Mouse (Mus musculus) heart, adult 2 months (tissue): ENCODE measurements around the gene Gpr180. TPM values are rescaled to one million over a fixed set of nuclear protein-coding genes. Genes with fewer than 3 reads are reported as not detected.

Experiments
- DNase-seq, 2 experiments: peaks; one replicate each; pipeline ENCODE4 v3.0.0; 2021
- H3K27ac ChIP-seq: fragments of 200-600 bp; 2 replicates; pipeline ENCODE4 v1.8.1; 2022
- H3K27me3 ChIP-seq: fragments of 200-500 bp; 2 replicates; pipeline ENCODE4 v1.6.1; 2012; ENCODE audit warnings: mild to moderate bottlenecking, low read length, inconsistent platforms, mixed read lengths; ENCODE audit not compliant: control insufficient read depth, insufficient read depth
- H3K36me3 ChIP-seq: fragments of 200-500 bp; 2 replicates; pipeline ENCODE4 v1.6.1; 2012; ENCODE audit warnings: low read length, inconsistent platforms; ENCODE audit not compliant: control insufficient read depth, insufficient read depth
- H3K4me1 ChIP-seq: fragments of 200-500 bp; 2 replicates; pipeline ENCODE4 v1.6.1; 2011; ENCODE audit warnings: low read length; ENCODE audit not compliant: control insufficient read depth, insufficient read depth
- H3K4me3 ChIP-seq: fragments of 200-600 bp; 2 replicates; pipeline ENCODE4 v1.8.1; 2022
- H3K79me2 ChIP-seq: fragments of 200-500 bp; replicated peaks from 2 replicates; pipeline ENCODE4 v1.6.1; 2012; ENCODE audit warnings: mild to moderate bottlenecking, inconsistent platforms, low read length, moderate library complexity, mixed read lengths; ENCODE audit not compliant: control insufficient read depth, insufficient read depth
- H3K9ac ChIP-seq: fragments of 200-500 bp; 2 replicates; pipeline ENCODE4 v1.6.1; 2012; ENCODE audit warnings: low read depth, mild to moderate bottlenecking, control low read depth, inconsistent platforms, low read length, mixed read lengths
- CTCF ChIP-seq: fragments of 200-600 bp; IDR thresholded peaks from 2 replicates; pipeline ENCODE4 v1.8.1; 2022; ENCODE audit warnings: antibody characterized with exemption, mild to moderate bottlenecking, moderate library complexity
- EP300 ChIP-seq: fragments of 200-500 bp; IDR thresholded peaks from 2 replicates; pipeline ENCODE4 v1.6.1; 2011; ENCODE audit warnings: low read depth, low read length, control low read depth; ENCODE audit not compliant: insufficient read depth
- POLR2A ChIP-seq: fragments of 200-500 bp; IDR thresholded peaks from 2 replicates; pipeline ENCODE4 v1.6.1; 2011; ENCODE audit warnings: mild to moderate bottlenecking, low read depth, low read length, control low read depth; ENCODE audit not compliant: insufficient read depth
- WGBS: fragments of 180-500 bp; shearing (Covaris S2); methylation state at CpG from one replicate; pipeline ENCODE4 v1.1.7; 2018; 5-methylcytosine and 5-hydroxymethylcytosine counted together
- intact Hi-C: fragments of 180-260 bp; cut with DNase I; formaldehyde crosslinking; loops from one replicate; pipeline ENCODE4 v1.15.1; 2025
- long read RNA-seq: library from polyadenylated mRNA; stranded (forward); transcript quantifications from one replicate; pipeline ENCODE4 v2.0.0, GENCODE M21; 2021
- polyA plus RNA-seq: library from polyadenylated mRNA; depleted of rRNA; stranded (reverse); fragments of >200 nt; gene quantifications from 2 replicates; pipeline ENCODE4 v1.2.3, GENCODE M21; 2012; rRNA removed
- total RNA-seq, 2 experiments: library from RNA; stranded (reverse); gene quantifications; 2 replicates each; pipeline ENCODE4 v1.2.3; 2021

Gpr180 gene
- total RNA-seq: 10 to 100 TPM; 19.9 TPM
- 25.8 and 35.2 TPM in 2 replicates for polyA plus RNA-seq
- long read RNA-seq, transcript Gpr180-201 (9 exons, 1,875 nt): major isoform, 27 of 39 reads
- long read RNA-seq, partial matches to known transcripts: 7 of 39 reads
- long read RNA-seq, other reads (novel, unspliced or antisense): 5 of 39 reads

DNA sequence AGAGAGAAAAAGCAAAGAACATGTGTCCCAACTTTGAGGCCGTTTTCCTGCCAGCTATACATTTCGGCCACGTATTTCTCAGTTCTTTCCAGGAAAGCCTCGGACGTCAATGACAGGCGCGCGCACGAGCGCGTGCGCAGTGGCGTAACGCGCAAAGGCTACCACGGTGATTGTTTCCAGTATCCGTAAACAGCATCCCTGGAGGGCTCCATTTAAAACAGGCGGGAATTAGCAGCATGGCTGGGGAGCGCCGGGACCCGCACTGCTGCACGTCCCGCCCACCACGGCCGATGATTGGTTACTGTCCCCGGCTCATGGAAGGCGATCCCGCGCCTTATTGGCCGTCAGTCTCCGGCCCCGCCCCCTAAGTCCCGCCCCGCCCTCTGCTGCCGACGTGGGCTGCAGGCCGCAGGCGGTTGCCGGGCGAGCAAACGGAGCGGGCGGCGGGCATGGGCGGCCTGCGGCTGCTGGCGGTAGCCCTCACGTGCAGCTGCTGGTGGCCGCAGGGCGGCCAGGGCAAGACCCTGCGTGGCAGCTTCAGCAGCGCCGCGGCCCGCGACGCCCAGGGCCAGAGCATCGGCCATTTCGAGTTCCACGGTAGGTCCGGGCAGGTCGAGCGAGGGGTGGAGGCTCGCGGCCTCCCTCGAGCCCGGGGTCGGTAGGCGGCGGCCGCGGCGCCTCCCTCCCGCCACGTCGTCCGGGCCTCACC is at the start of gene Gpr180:
TSS of gene Gpr180 (plus strand) at position 415 of the 709 bp plus-strand sequence.
- intact Hi-C loops: no loop called here
- TF ChIP-seq CTCF (no peak), EP300 (no peak), POLR2A (peak; percentile 31; the same call in 1 of the 2 replicates)
- H3K9ac ChIP-seq: peak within 1 kb of the TSS; percentile 88
- H3K4me1 ChIP-seq: peaks cover 2% of the 10 kb centered on the region
- WGBS: under 1% methylated on average over 76 of the region's 77 CpGs
- no peaks in the 10 kb centered on the region for H3K79me2 ChIP-seq
- peak within 1 kb of the TSS; percentile 76 for H3K27ac ChIP-seq
- DNase-seq: peak; percentile 96
- peak within 1 kb of the TSS; percentile 75 for H3K4me3 ChIP-seq
- peaks cover 2% of the 10 kb centered on the region; the same call in 1 of the 2 replicates for H3K36me3 ChIP-seq
- H3K27me3 ChIP-seq: no peaks in the 10 kb centered on the region

GRCm38 (mm10) chr14:118088437-118089207 is 48.3 kb upstream of the Gpr180 start:
- DNase-seq: no peak
- intact Hi-C loops: loop anchor here (1.0 to 5.0 kb wide), 4 partner anchors 19 to 81 kb away; partner anchors contain the start of gene Tgds
- H3K36me3 ChIP-seq: no peaks in the 10 kb centered on the region
- H3K4me1 ChIP-seq: peaks cover 1% of the 10 kb centered on the region; the same call in 1 of the 2 replicates
- H3K4me3 ChIP-seq: peak overlapping the region; percentile 81
- no peaks in the 10 kb centered on the region for H3K27me3 ChIP-seq
- no peak for TF ChIP-seq EP300
- TF ChIP-seq CTCF: no peak
- TF ChIP-seq POLR2A: no peak
- no peaks in the 10 kb centered on the region for H3K79me2 ChIP-seq
- peak overlapping the region; percentile 71 for H3K9ac ChIP-seq
- H3K27ac ChIP-seq: peak overlapping the region; percentile 89
- WGBS: 6% methylated on average over 22 of the region's 22 CpGs

GRCm38 (mm10) chr14:118089215-118089805 is 47.6 kb upstream of the Gpr180 start:
- H3K79me2 ChIP-seq: no peaks in the 10 kb centered on the region
- H3K4me1 ChIP-seq: peaks cover 1% of the 10 kb centered on the region; the same call in 1 of the 2 replicates
- H3K36me3 ChIP-seq: no peaks in the 10 kb centered on the region
- intact Hi-C loops: loop anchor here (1.0 to 5.0 kb wide), 3 partner anchors 43 to 82 kb away; partner anchors contain the start of gene Tgds
- peak overlapping the region; percentile 89 for H3K27ac ChIP-seq
- DNase-seq: peak; percentile 94 to 95
- no peak for TF ChIP-seq CTCF
- peak; percentile 62 for TF ChIP-seq POLR2A
- TF ChIP-seq EP300: peak; percentile 81; the same call in 1 of the 2 replicates
- H3K4me3 ChIP-seq: peak overlapping the region; percentile 81
- H3K27me3 ChIP-seq: no peaks in the 10 kb centered on the region
- under 1% methylated on average over 44 of the region's 44 CpGs for WGBS
- peak overlapping the region; percentile 71 for H3K9ac ChIP-seq

GRCm38 (mm10) chr14:118089806-118090392 is 47.1 kb upstream of the Gpr180 start:
- Histone ChIP-seq H3K27ac (peak overlapping the region; percentile 89), H3K4me1 (peaks cover 1% of the 10 kb centered on the region; the same call in 1 of the 2 replicates), H3K9ac (peak overlapping the region; percentile 69), H3K36me3 (no peaks in the 10 kb centered on the region), H3K79me2 (no peaks in the 10 kb centered on the region), H3K27me3 (no peaks in the 10 kb centered on the region), H3K4me3 (peak overlapping the region; percentile 81)
- 5% methylated on average over 18 of the region's 18 CpGs for WGBS
- TF ChIP-seq EP300 (no peak), POLR2A (no peak), CTCF (no peak)
- DNase-seq: no peak
- intact Hi-C loops: loop anchor here (1.0 to 5.0 kb wide), 3 partner anchors 42 to 83 kb away; partner anchors contain the start of gene Tgds

DNA sequence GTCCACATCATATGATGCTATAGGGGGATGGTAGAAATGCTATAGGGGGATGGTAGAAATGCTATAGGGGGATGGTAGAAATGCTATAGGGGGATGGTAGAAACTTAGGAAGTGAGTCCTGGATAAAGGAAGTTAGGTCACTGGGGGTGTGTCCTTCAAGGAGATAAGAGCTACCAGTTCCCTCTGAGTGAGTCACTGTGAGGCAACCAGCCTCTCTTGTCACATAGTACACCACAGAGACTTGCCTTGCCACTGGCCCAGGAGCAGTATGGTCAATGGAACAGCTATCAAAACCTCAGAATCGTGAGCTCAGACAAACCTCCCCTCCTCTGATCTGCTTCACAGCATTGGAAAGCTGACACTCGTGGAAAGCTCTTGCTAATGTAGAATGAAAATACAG is 38.7 kb upstream of the Gpr180 start:
- Histone ChIP-seq H3K27ac (no peak overlapping the region), H3K79me2 (no peaks in the 10 kb centered on the region), H3K27me3 (no peaks in the 10 kb centered on the region), H3K4me1 (no peaks in the 10 kb centered on the region), H3K4me3 (no peak overlapping the region), H3K36me3 (no peaks in the 10 kb centered on the region), H3K9ac (no peak overlapping the region)
- no peak for TF ChIP-seq EP300
- no peak for TF ChIP-seq CTCF
- no peak for TF ChIP-seq POLR2A
- DNase-seq: no peak
- 60% methylated on average over 2 of the region's 2 CpGs for WGBS
- intact Hi-C loops: no loop called here
